Mouse (Mus musculus): Measurements from ENCODE around the gene Sptb. TPM values are rescaled to one million over a fixed set of nuclear protein-coding genes. Genes with fewer than 3 reads are reported as not detected.

The Sptb gene
- polyA plus RNA-seq, 1 experiment from 2014 or later = 1.3 TPM

DNA sequence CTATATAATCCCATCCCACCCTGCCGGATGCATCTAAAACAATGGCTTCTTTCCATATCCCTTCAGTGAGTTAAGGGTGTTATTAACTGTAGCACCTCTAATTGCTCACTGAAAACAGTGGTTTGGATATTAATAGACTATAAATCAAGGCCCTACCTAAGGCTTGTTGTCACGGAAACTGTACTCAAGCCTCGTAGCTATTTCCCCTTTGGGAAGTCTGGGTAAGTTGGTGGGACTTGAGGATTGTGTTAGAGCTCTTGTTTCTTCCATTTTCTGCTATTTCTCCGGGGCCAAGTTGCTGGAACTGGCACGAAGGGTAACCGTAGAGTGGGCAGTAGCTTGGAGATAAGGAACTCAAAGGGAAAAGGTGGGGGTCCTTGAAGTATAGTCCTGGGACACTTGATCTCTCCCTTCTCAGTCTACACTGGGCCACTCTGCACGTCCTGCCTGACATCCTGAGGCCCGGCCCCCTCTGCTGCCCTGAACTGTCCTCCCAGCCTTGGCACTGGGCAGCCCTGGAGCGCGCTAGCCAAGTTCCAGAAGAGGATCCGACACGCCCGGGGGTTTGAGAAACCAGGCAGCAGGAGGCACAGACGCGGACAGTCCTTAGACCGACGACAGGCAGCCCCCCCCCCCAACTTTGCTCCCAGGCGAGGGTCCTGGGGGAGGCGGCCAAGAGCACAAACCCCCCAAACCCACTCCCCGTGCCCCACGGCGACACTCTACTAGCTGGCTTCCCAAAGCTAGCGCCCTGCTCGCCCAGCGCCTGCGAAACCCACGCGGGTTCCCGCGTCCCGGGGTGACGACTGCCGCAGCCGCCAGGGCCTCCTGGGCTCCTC, 1.2 kb downstream of the Sptb start:
- WGBS = 4% methylated on average over 34 of the region's 34 CpGs
- H3K4me1 ChIP-seq (replicated peaks; ENCODE audit: control insufficient read depth, insufficient read depth, low read length) = peaks cover 12% of the 10 kb centered on the region
- H3K4me3 ChIP-seq (ENCODE audit: low read length) = peak overlapping the region; percentile 72
- peak overlapping the region; percentile 71 for H3K9ac ChIP-seq (ENCODE audit: low read length)
- peak overlapping the region; percentile 100 for H3K4me2 ChIP-seq (ENCODE audit: low read depth, low read length)
- peaks cover 43% of the 10 kb centered on the region for H3K27me3 ChIP-seq (ENCODE audit: control insufficient read depth, insufficient read depth, low read depth, low read length)
- H3K9me3 ChIP-seq (ENCODE audit: control insufficient read depth, low read length) = no peaks in the 10 kb centered on the region
- no peaks in the 10 kb centered on the region for H3K36me3 ChIP-seq (ENCODE audit: control insufficient read depth, insufficient read depth, low read length)
- H3K27ac ChIP-seq (ENCODE audit: low read length) = no peak overlapping the region
- ATAC-seq (ENCODE audit: low read depth) = peak; percentile 80

DNA sequence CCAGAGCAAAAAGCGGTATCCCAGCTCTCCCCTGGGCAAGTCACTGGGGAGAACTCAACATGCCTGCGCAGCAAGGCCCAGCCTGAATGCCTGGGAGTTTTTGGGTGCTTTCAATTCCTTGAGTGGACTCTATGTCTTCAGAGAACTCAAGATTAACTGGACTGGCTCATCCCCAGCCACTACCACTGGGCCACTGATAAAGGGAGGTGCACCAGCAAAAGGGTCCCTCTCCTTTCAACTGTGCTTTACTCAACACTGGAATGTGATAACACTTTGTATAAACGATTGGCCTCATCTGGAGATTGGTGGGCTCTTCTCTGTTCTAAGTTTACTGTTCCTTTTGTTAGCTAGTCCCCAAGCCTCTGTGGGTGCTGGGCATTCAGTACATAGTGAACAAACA, 2.2 kb downstream of the Sptb start:
- ATAC-seq (ENCODE audit: low read depth) = no peak
- no peak overlapping the region for H3K27ac ChIP-seq (ENCODE audit: low read length)
- H3K36me3 ChIP-seq (ENCODE audit: control insufficient read depth, insufficient read depth, low read length) = no peaks in the 10 kb centered on the region
- no peaks in the 10 kb centered on the region for H3K9me3 ChIP-seq (ENCODE audit: control insufficient read depth, low read length)
- H3K9ac ChIP-seq (ENCODE audit: low read length) = no peak overlapping the region
- H3K4me3 ChIP-seq (ENCODE audit: low read length) = no peak overlapping the region
- WGBS = 72% methylated on average over 3 of the region's 3 CpGs
- peaks cover 41% of the 10 kb centered on the region for H3K27me3 ChIP-seq (ENCODE audit: control insufficient read depth, insufficient read depth, low read depth, low read length)
- peaks cover 12% of the 10 kb centered on the region for H3K4me1 ChIP-seq (replicated peaks; ENCODE audit: control insufficient read depth, insufficient read depth, low read length)
- no peak overlapping the region for H3K4me2 ChIP-seq (ENCODE audit: low read depth, low read length)

DNA sequence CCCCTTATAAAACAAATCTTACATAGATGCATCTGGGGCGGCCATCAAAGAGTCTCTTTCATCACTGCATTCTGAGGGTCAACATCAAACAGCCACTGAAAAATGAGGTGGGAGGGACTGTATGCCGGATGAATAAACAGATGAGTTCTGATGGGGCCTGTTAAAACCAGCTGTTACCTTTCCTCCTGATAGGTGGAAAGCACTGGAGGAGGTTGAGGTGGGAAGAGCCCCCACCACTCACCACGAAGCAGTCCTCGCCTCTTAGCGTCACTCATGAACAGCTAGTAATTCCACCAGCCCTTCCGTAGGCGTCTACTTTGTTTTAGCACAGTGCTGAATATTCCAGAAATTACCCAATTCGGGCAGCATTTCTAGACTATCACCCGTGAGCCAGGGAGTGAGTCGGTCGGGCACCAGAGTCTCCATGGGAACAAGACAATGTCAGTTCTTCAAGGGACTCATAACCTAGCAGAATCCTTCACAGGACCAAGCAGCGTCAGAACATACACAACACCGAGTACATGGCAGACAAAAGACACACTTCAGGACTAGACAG, 13.9 kb downstream of the Sptb start:
- H3K4me2 ChIP-seq (ENCODE audit: low read depth, low read length) = no peak overlapping the region
- WGBS = 57% methylated on average over 13 of the region's 13 CpGs
- peaks cover 4% of the 10 kb centered on the region; the same call in 1 of the 2 replicates for H3K4me1 ChIP-seq (replicated peaks; ENCODE audit: control insufficient read depth, insufficient read depth, low read length)
- no peak for ATAC-seq (ENCODE audit: low read depth)
- no peaks in the 10 kb centered on the region for H3K27me3 ChIP-seq (ENCODE audit: control insufficient read depth, insufficient read depth, low read depth, low read length)
- H3K27ac ChIP-seq (ENCODE audit: low read length) = no peak overlapping the region
- no peak overlapping the region for H3K4me3 ChIP-seq (ENCODE audit: low read length)
- H3K9ac ChIP-seq (ENCODE audit: low read length) = no peak overlapping the region
- no peaks in the 10 kb centered on the region for H3K9me3 ChIP-seq (ENCODE audit: control insufficient read depth, low read length)
- no peaks in the 10 kb centered on the region for H3K36me3 ChIP-seq (ENCODE audit: control insufficient read depth, insufficient read depth, low read length)

- H3K4me2 ChIP-seq (ENCODE audit: low read depth, low read length) = no peak overlapping the region
Observed at GRCm38 (mm10) chr12:76695773-76696172, 14.6 kb downstream of the Sptb start.

DNA sequence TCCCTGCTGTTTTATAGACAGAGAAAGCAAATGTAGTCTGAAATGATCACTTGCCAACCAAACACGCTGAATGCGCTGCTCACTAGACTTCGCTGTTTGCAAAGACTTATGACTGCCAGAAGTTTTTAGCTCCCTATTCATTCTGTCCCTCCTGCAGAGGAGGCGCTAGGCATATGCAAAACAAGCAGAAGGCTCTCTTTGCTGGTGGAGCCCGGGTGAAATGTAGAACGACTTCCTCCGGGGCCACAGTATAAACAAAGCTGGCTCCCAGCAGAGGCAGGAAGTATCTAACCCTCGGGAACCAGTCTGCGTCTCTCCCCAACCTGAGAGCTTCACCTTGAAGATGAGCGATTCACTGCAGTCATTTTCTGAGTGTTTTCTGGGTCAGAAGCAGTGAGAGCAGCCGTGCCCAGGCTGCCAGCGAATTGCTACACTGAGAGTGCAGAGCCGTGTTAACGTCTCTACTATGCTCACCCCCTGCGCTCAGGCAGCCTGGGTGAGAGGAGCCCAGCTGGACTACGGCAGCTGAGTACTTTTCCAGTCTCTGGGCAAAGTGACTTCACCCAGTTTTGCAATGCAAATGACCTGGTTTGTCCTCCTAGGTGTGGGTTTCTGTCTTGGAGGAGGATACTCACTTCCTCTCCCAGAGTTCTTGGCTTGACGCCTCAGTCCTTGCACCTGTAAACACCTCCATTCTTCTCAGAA, 15.4 kb downstream of the Sptb start:
- WGBS = 4% methylated on average over 17 of the region's 17 CpGs
- H3K9me3 ChIP-seq (ENCODE audit: control insufficient read depth, low read length) = no peaks in the 10 kb centered on the region
- peak overlapping the region; percentile 39 for H3K4me3 ChIP-seq (ENCODE audit: low read length)
- peak overlapping the region; percentile 29; the same call in 1 of the 2 replicates for H3K9ac ChIP-seq (ENCODE audit: low read length)
- peaks cover 4% of the 10 kb centered on the region; the same call in 1 of the 2 replicates for H3K4me1 ChIP-seq (replicated peaks; ENCODE audit: control insufficient read depth, insufficient read depth, low read length)
- H3K27ac ChIP-seq (ENCODE audit: low read length) = no peak overlapping the region
- no peaks in the 10 kb centered on the region for H3K27me3 ChIP-seq (ENCODE audit: control insufficient read depth, insufficient read depth, low read depth, low read length)
- H3K4me2 ChIP-seq (ENCODE audit: low read depth, low read length) = peak overlapping the region; percentile 61
- no peaks in the 10 kb centered on the region for H3K36me3 ChIP-seq (ENCODE audit: control insufficient read depth, insufficient read depth, low read length)
- peak; percentile 47 for ATAC-seq (ENCODE audit: low read depth)

More at GRCm38 (mm10) chr12:76695773-76696172, 14.6 kb downstream of the Sptb start:
- Histone ChIP-seq H3K9me3 (ENCODE audit: control insufficient read depth, low read length) (no peaks in the 10 kb centered on the region), H3K4me3 (ENCODE audit: low read length) (no peak overlapping the region), H3K4me1 (replicated peaks; ENCODE audit: control insufficient read depth, insufficient read depth, low read length) (peaks cover 4% of the 10 kb centered on the region; the same call in 1 of the 2 replicates), H3K27ac (ENCODE audit: low read length) (no peak overlapping the region), H3K36me3 (ENCODE audit: control insufficient read depth, insufficient read depth, low read length) (no peaks in the 10 kb centered on the region), H3K27me3 (ENCODE audit: control insufficient read depth, insufficient read depth, low read depth, low read length) (no peaks in the 10 kb centered on the region), H3K9ac (ENCODE audit: low read length) (no peak overlapping the region)
- ATAC-seq (ENCODE audit: low read depth) = no peak
- whole genome bisulfite sequencing = 61% methylated on average over 5 of the region's 5 CpGs

- no peak for ATAC-seq (ENCODE audit: low read depth)
- H3K9me3 ChIP-seq (ENCODE audit: control insufficient read depth, low read length) = no peaks in the 10 kb centered on the region
- H3K27me3 ChIP-seq (ENCODE audit: control insufficient read depth, insufficient read depth, low read depth, low read length) = no peaks in the 10 kb centered on the region
- no peaks in the 10 kb centered on the region for H3K4me1 ChIP-seq (replicated peaks; ENCODE audit: control insufficient read depth, insufficient read depth, low read length)
- no peak overlapping the region for H3K4me3 ChIP-seq (ENCODE audit: low read length)
- H3K4me2 ChIP-seq (ENCODE audit: low read depth, low read length) = no peak overlapping the region
- 63% methylated on average over 10 of the region's 10 CpGs for WGBS
- no peak overlapping the region for H3K27ac ChIP-seq (ENCODE audit: low read length)
- no peak overlapping the region for H3K9ac ChIP-seq (ENCODE audit: low read length)
- H3K36me3 ChIP-seq (ENCODE audit: control insufficient read depth, insufficient read depth, low read length) = no peaks in the 10 kb centered on the region
Observed at GRCm38 (mm10) chr12:76687498-76688200, 22.7 kb downstream of the Sptb start.

DNA sequence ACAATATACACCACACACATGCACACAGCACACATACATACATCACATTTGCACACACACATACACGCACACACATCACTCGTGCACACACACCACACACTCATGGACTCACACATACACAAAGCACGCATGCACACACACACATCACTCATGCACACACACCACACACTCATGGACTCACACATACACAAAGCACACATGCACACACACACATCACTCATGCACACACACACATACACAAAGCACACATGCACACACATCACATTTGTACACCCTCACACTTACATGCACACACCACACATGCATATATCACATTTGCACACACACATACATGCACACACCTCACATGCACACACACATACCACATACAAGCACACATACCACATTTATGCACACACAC, 24.7 kb downstream of the Sptb start:
- Histone ChIP-seq H3K27me3 (ENCODE audit: control insufficient read depth, insufficient read depth, low read depth, low read length) (no peaks in the 10 kb centered on the region), H3K9me3 (ENCODE audit: control insufficient read depth, low read length) (no peaks in the 10 kb centered on the region), H3K4me3 (ENCODE audit: low read length) (no peak overlapping the region), H3K27ac (ENCODE audit: low read length) (no peak overlapping the region), H3K4me1 (replicated peaks; ENCODE audit: control insufficient read depth, insufficient read depth, low read length) (no peaks in the 10 kb centered on the region), H3K9ac (ENCODE audit: low read length) (no peak overlapping the region), H3K4me2 (ENCODE audit: low read depth, low read length) (no peak overlapping the region), H3K36me3 (ENCODE audit: control insufficient read depth, insufficient read depth, low read length) (no peaks in the 10 kb centered on the region)
- WGBS = 86% methylated on average over 3 of the region's 3 CpGs
- no peak for ATAC-seq (ENCODE audit: low read depth)

GRCm38 (mm10) chr12:76684493-76684892, 25.9 kb downstream of the Sptb start:
- Histone ChIP-seq H3K4me2 (ENCODE audit: low read depth, low read length) (no peak overlapping the region), H3K9me3 (ENCODE audit: control insufficient read depth, low read length) (no peaks in the 10 kb centered on the region), H3K27me3 (ENCODE audit: control insufficient read depth, insufficient read depth, low read depth, low read length) (no peaks in the 10 kb centered on the region), H3K27ac (ENCODE audit: low read length) (no peak overlapping the region), H3K4me1 (replicated peaks; ENCODE audit: control insufficient read depth, insufficient read depth, low read length) (no peaks in the 10 kb centered on the region), H3K9ac (ENCODE audit: low read length) (no peak overlapping the region), H3K4me3 (ENCODE audit: low read length) (no peak overlapping the region), H3K36me3 (ENCODE audit: control insufficient read depth, insufficient read depth, low read length) (no peaks in the 10 kb centered on the region)
- WGBS = 47% methylated on average over 6 of the region's 6 CpGs
- no peak for ATAC-seq (ENCODE audit: low read depth)

GRCm38 (mm10) chr12:76681937-76682336, 28.4 kb downstream of the Sptb start:
- H3K27ac ChIP-seq (ENCODE audit: low read length) = no peak overlapping the region
- H3K4me1 ChIP-seq (replicated peaks; ENCODE audit: control insufficient read depth, insufficient read depth, low read length) = no peaks in the 10 kb centered on the region
- no peak for ATAC-seq (ENCODE audit: low read depth)
- no peak overlapping the region for H3K9ac ChIP-seq (ENCODE audit: low read length)
- no peaks in the 10 kb centered on the region for H3K9me3 ChIP-seq (ENCODE audit: control insufficient read depth, low read length)
- no peak overlapping the region for H3K4me2 ChIP-seq (ENCODE audit: low read depth, low read length)
- no peak overlapping the region for H3K4me3 ChIP-seq (ENCODE audit: low read length)
- H3K36me3 ChIP-seq (ENCODE audit: control insufficient read depth, insufficient read depth, low read length) = no peaks in the 10 kb centered on the region
- no peaks in the 10 kb centered on the region for H3K27me3 ChIP-seq (ENCODE audit: control insufficient read depth, insufficient read depth, low read depth, low read length)
